Mouse (Mus musculus): ENCODE measurements at regions not wholly inside any gene's neighbourhood (a gene's known extent, or its start where the extent isn't known, plus 50 kb on each side); places are given as distances from the start of the nearest gene placed in this dataset.

- Histone ChIP-seq H3K4me1 (ENCODE audit: control insufficient read depth, insufficient read depth, low read length) (no peaks in the 10 kb centered on the region), H3K4me3 (ENCODE audit: control insufficient read depth, low read depth, low read length) (no peak overlapping the region), H3K27ac (ENCODE audit: control insufficient read depth, insufficient read depth, low read depth, low read length) (no peak overlapping the region), H3K27me3 (ENCODE audit: control insufficient read depth, insufficient read depth, low read length) (no peaks in the 10 kb centered on the region), H3K36me3 (ENCODE audit: control insufficient read depth, insufficient read depth, low read length) (no peaks in the 10 kb centered on the region)
- TF ChIP-seq POLR2A (IDR thresholded peaks at IDR 0.05; ENCODE audit: control insufficient read depth, low read depth, low read length) = no peak
- TF ChIP-seq CTCF (IDR thresholded peaks at IDR 0.05; ENCODE audit: control insufficient read depth, insufficient read depth, insufficient replicate concordance, low read depth, low read length) = no peak
These were observed 182.0 kb upstream of the Speer2 start for GRCm38 (mm10) chr16:70045547-70045946.

GRCm38 (mm10) chr16:70046009-70046408 is 182.5 kb upstream of the Speer2 start:
- Histone ChIP-seq H3K36me3 (ENCODE audit: control insufficient read depth, insufficient read depth, low read length) (no peaks in the 10 kb centered on the region), H3K27ac (ENCODE audit: control insufficient read depth, insufficient read depth, low read depth, low read length) (no peak overlapping the region), H3K4me3 (ENCODE audit: control insufficient read depth, low read depth, low read length) (no peak overlapping the region), H3K4me1 (ENCODE audit: control insufficient read depth, insufficient read depth, low read length) (no peaks in the 10 kb centered on the region), H3K27me3 (ENCODE audit: control insufficient read depth, insufficient read depth, low read length) (no peaks in the 10 kb centered on the region)
- no peak for TF ChIP-seq CTCF (IDR thresholded peaks at IDR 0.05; ENCODE audit: control insufficient read depth, insufficient read depth, insufficient replicate concordance, low read depth, low read length)
- TF ChIP-seq POLR2A (IDR thresholded peaks at IDR 0.05; ENCODE audit: control insufficient read depth, low read depth, low read length) = no peak

DNA sequence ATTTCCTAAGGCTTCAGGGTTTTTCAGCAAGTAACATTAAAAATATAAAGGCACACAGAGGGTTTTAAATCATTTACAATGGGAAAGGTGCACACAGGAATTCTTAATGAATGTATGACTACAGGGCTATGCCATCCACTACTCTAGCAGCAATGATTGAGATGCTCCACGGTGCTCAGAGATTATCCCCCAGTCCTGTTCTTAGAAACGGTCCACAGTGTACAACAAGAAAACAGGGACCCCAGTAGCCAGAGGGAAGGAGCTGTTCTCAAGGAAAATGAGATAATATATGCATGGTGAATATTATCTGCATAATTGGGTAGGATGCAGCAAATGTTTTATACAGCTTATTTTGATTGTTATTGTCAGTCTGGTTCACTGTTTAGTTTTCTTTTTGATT is 186.3 kb upstream of the Speer2 start:
- TF ChIP-seq POLR2A (IDR thresholded peaks at IDR 0.05; ENCODE audit: control insufficient read depth, low read depth, low read length) (no peak), CTCF (IDR thresholded peaks at IDR 0.05; ENCODE audit: control insufficient read depth, insufficient read depth, insufficient replicate concordance, low read depth, low read length) (no peak)
- no peaks in the 10 kb centered on the region for H3K4me1 ChIP-seq (ENCODE audit: control insufficient read depth, insufficient read depth, low read length)

DNA sequence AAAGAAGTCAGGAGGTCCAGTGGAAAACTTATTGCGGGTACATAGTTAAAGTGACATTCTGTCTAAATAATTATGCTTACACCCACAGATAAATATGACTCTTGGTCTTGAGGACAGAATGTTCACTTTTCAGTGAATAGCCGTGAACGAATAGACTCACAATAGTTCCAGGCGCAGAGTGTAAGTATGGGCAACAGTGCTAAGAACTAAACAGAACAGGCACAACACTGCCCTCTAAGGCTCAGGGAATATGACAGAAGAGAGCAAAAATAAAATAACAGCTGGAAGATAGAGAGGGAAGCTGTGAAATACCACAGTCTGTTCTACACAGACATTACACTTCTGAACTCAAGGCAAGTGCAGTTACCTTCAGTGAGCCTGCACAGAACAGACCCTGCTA is 207.9 kb upstream of the Speer2 start:
- no peaks in the 10 kb centered on the region for H3K4me1 ChIP-seq (ENCODE audit: control insufficient read depth, insufficient read depth, low read length)
- H3K4me3 ChIP-seq (ENCODE audit: control insufficient read depth, low read depth, low read length) = no peak overlapping the region
- H3K27ac ChIP-seq (ENCODE audit: control insufficient read depth, insufficient read depth, low read depth, low read length) = no peak overlapping the region
- no peaks in the 10 kb centered on the region for H3K36me3 ChIP-seq (ENCODE audit: control insufficient read depth, insufficient read depth, low read length)
- TF ChIP-seq POLR2A (IDR thresholded peaks at IDR 0.05; ENCODE audit: control insufficient read depth, low read depth, low read length) (no peak), CTCF (IDR thresholded peaks at IDR 0.05; ENCODE audit: control insufficient read depth, insufficient read depth, insufficient replicate concordance, low read depth, low read length) (no peak)
- H3K27me3 ChIP-seq (ENCODE audit: control insufficient read depth, insufficient read depth, low read length) = no peaks in the 10 kb centered on the region

More for the DNA sequence above, 186.3 kb upstream of the Speer2 start:
- Histone ChIP-seq H3K4me3 (ENCODE audit: control insufficient read depth, low read depth, low read length) (no peak overlapping the region), H3K27ac (ENCODE audit: control insufficient read depth, insufficient read depth, low read depth, low read length) (no peak overlapping the region), H3K27me3 (ENCODE audit: control insufficient read depth, insufficient read depth, low read length) (no peaks in the 10 kb centered on the region), H3K36me3 (ENCODE audit: control insufficient read depth, insufficient read depth, low read length) (no peaks in the 10 kb centered on the region)

DNA sequence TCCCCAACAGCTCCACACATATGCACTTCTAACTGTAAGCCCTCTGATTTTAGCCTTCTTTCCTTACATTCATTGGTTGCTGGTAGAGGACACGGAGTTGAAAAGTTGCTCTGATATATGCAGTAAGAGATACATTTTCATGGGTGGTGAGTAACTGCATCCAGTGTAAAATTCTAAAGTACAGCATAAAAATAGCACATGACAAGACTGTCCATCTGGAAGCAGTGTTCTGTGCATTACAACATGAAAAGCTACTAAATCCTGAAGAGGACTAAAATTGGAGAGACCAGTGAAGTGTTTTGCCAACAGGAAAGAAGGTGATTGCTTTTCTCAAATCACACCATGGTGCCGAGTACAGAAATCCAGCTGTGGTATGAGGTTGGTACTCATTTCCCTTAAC is 210.2 kb upstream of the Speer2 start:
- no peak for TF ChIP-seq CTCF (IDR thresholded peaks at IDR 0.05; ENCODE audit: control insufficient read depth, insufficient read depth, insufficient replicate concordance, low read depth, low read length)
- no peak for TF ChIP-seq POLR2A (IDR thresholded peaks at IDR 0.05; ENCODE audit: control insufficient read depth, low read depth, low read length)

GRCm38 (mm10) chr16:70079497-70079896 is 216.0 kb upstream of the Speer2 start:
- Histone ChIP-seq H3K36me3 (ENCODE audit: control insufficient read depth, insufficient read depth, low read length) (no peaks in the 10 kb centered on the region), H3K27ac (ENCODE audit: control insufficient read depth, insufficient read depth, low read depth, low read length) (no peak overlapping the region), H3K27me3 (ENCODE audit: control insufficient read depth, insufficient read depth, low read length) (no peaks in the 10 kb centered on the region), H3K4me1 (ENCODE audit: control insufficient read depth, insufficient read depth, low read length) (no peaks in the 10 kb centered on the region), H3K4me3 (ENCODE audit: control insufficient read depth, low read depth, low read length) (no peak overlapping the region)
- TF ChIP-seq CTCF (IDR thresholded peaks at IDR 0.05; ENCODE audit: control insufficient read depth, insufficient read depth, insufficient replicate concordance, low read depth, low read length) = no peak
- no peak for TF ChIP-seq POLR2A (IDR thresholded peaks at IDR 0.05; ENCODE audit: control insufficient read depth, low read depth, low read length)

More for the DNA sequence above, 210.2 kb upstream of the Speer2 start:
- Histone ChIP-seq H3K4me1 (ENCODE audit: control insufficient read depth, insufficient read depth, low read length) (no peaks in the 10 kb centered on the region), H3K4me3 (ENCODE audit: control insufficient read depth, low read depth, low read length) (no peak overlapping the region), H3K36me3 (ENCODE audit: control insufficient read depth, insufficient read depth, low read length) (no peaks in the 10 kb centered on the region), H3K27me3 (ENCODE audit: control insufficient read depth, insufficient read depth, low read length) (no peaks in the 10 kb centered on the region), H3K27ac (ENCODE audit: control insufficient read depth, insufficient read depth, low read depth, low read length) (no peak overlapping the region)

DNA sequence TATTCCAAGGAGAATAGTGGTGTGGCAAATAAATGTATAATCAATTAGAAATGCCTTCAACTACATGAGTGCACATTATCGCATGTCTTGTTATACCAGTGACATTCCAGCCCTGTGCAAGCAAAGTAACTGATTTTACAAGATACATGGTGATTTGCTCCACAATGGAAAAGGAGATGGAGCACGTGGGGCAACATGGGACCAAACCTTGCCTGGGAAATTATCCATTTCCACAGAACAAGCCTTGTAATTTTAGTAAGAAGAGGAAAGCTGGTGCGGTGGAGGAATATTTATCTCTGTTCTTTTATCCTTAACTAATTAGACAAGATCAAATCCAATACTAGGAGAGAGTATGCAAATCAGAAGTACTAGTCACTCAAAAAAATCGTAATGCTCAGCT is 222.5 kb upstream of the Gbe1 start:
- no peak for TF ChIP-seq POLR2A (IDR thresholded peaks at IDR 0.05; ENCODE audit: control insufficient read depth, low read depth, low read length)
- no peak for TF ChIP-seq CTCF (IDR thresholded peaks at IDR 0.05; ENCODE audit: control insufficient read depth, insufficient read depth, insufficient replicate concordance, low read depth, low read length)
- no peaks in the 10 kb centered on the region for H3K36me3 ChIP-seq (ENCODE audit: control insufficient read depth, insufficient read depth, low read length)
- no peaks in the 10 kb centered on the region for H3K27me3 ChIP-seq (ENCODE audit: control insufficient read depth, insufficient read depth, low read length)
- no peaks in the 10 kb centered on the region for H3K4me1 ChIP-seq (ENCODE audit: control insufficient read depth, insufficient read depth, low read length)
- no peak overlapping the region for H3K27ac ChIP-seq (ENCODE audit: control insufficient read depth, insufficient read depth, low read depth, low read length)
- no peak overlapping the region for H3K4me3 ChIP-seq (ENCODE audit: control insufficient read depth, low read depth, low read length)

GRCm38 (mm10) chr16:70091963-70092362 is 221.8 kb upstream of the Gbe1 start:
- TF ChIP-seq CTCF (IDR thresholded peaks at IDR 0.05; ENCODE audit: control insufficient read depth, insufficient read depth, insufficient replicate concordance, low read depth, low read length) = no peak
- TF ChIP-seq POLR2A (IDR thresholded peaks at IDR 0.05; ENCODE audit: control insufficient read depth, low read depth, low read length) = no peak
- H3K4me3 ChIP-seq (ENCODE audit: control insufficient read depth, low read depth, low read length) = no peak overlapping the region
- no peaks in the 10 kb centered on the region for H3K36me3 ChIP-seq (ENCODE audit: control insufficient read depth, insufficient read depth, low read length)
- no peaks in the 10 kb centered on the region for H3K4me1 ChIP-seq (ENCODE audit: control insufficient read depth, insufficient read depth, low read length)
- no peak overlapping the region for H3K27ac ChIP-seq (ENCODE audit: control insufficient read depth, insufficient read depth, low read depth, low read length)
- H3K27me3 ChIP-seq (ENCODE audit: control insufficient read depth, insufficient read depth, low read length) = no peaks in the 10 kb centered on the region

Measured in testis, adult 2 months (tissue).